Mouse (Mus musculus) forebrain, embryonic 12.5 days (tissue): ENCODE data around the gene Shld2. TPM values are rescaled to one million over a fixed set of nuclear protein-coding genes. Genes with fewer than 3 reads are reported as not detected.

Experiments
- ATAC-seq: fragments of 200-750 bp; cut with Nextera tagmentation; 2 replicates; pipeline ENCODE4 v1.8.0; 2017; ENCODE audit warnings: moderate TSS enrichment; ENCODE audit not compliant: low FRiP score
- H3K27ac ChIP-seq: fragments of 300-500 bp; sonication (generic); 2 replicates; pipeline ENCODE4 v1.5.1; 2016; ENCODE audit warnings: mild to moderate bottlenecking
- H3K27me3 ChIP-seq: fragments of 300-500 bp; sonication (generic); 2 replicates; pipeline ENCODE4 v1.6.1; 2016; ENCODE audit warnings: mild to moderate bottlenecking
- H3K36me3 ChIP-seq: fragments of 300-500 bp; sonication (generic); replicated peaks from 2 replicates; pipeline ENCODE4 v1.6.1; 2016; ENCODE audit warnings: mild to moderate bottlenecking
- H3K4me1 ChIP-seq: fragments of 300-500 bp; sonication (generic); 2 replicates; pipeline ENCODE4 v1.6.1; 2016
- H3K4me2 ChIP-seq: fragments of 300-500 bp; sonication (generic); 2 replicates; pipeline ENCODE4 v1.6.1; 2016; ENCODE audit warnings: mild to moderate bottlenecking, moderate library complexity
- H3K4me3 ChIP-seq: fragments of 300-500 bp; sonication (generic); replicated peaks from 2 replicates; pipeline ENCODE4 v1.5.1; 2016; ENCODE audit warnings: mild to moderate bottlenecking
- H3K9ac ChIP-seq: fragments of 300-500 bp; sonication (generic); 2 replicates; pipeline ENCODE4 v1.6.1; 2016; ENCODE audit warnings: mild to moderate bottlenecking
- H3K9me3 ChIP-seq: fragments of 300-500 bp; sonication (generic); 2 replicates; pipeline ENCODE4 v1.6.1; 2016
- WGBS: fragments of 180-500 bp; shearing (Covaris S2); methylation state at CpG from one replicate; pipeline ENCODE4 v1.1.7; 2016; 5-methylcytosine and 5-hydroxymethylcytosine counted together
- polyA plus RNA-seq: library from polyadenylated mRNA; unstranded; fragments of >200 nt; fragmentation: Nextera tagmentation; extraction: Ambion mirVana; gene quantifications from 2 replicates; pipeline ENCODE4 v1.2.1, GENCODE M21; 2016

Shld2 gene
- 8.7 and 11.0 TPM in 2 replicates for polyA plus RNA-seq

DNA sequence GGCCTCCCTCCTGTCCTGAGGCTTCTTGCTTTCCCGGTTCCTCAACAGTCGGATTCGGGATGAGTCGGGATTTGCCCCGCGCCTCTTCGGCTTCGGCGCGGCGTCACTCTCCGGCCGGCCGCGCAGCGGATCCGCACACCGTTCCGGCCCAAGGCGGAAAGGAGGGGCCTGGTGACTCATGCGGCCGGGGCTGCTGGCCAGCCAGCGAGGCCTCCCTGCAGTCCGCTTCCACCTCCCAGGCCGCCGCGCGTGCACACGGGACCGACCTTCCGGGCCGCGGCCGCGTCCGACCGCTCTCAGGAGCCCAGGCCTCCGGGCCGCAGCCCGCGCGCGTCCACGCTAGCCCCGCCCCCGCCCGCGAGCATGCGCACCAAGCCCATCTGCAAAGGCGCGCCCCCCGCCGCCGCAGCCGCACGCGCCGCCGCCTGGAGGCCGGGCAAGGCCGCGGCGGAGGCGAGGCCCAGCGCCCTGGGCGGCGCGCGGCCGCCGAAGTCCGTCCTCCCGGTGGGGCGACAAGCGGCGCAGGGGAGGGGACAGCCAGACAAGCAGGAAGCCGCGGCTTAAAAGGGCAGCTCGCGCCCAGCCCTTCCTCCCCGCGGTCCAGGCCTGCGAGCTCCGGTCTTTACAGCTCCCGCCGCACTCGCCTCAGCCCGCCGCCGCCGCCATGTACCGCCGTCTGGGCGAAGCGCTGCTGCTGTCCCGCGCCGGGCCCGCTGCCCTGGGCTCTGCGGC lies at the start of gene Shld2, which contains the start of gene Glud1:
TSS of gene Shld2 (minus strand) at position 260 of the 732 bp plus-strand sequence.
TSS of gene Glud1 (plus strand) at position 494 of the 732 bp plus-strand sequence.
- peak within 1 kb of the TSS; percentile 75 for H3K4me2 ChIP-seq
- WGBS, result 0% methylated on average over 82 of the region's 100 CpGs

DNA sequence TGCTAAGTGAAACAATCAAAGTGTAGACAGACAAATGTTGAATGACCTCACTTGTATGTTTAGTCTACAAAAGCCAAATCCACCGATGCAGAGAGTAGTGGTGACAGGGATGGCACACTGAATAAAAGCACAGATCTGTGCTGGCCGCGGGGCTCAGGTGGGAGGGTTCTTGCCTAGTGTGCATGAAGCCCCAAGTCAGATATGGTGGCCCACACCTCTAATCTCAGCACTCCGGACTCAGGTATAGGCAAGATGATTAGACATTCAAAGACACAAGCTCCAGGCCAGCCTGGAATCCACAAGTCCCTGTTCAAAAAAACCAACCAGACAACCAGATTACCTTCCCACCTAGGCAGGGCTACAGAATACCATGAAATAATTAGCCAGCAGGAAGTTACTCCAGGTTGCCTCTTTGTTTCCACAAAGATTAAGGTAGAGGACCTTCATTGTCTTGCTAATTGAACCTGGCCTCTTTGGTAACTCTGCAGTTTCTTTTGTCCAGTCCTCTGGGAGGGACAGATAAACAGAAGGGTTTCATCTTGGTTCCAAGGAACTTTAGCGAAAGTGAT lies 49.5 kb upstream of the Shld2 start:
- WGBS, result 28% methylated on average over 5 of the region's 5 CpGs
- H3K4me3 ChIP-seq, result no peak overlapping the region

More for the DNA sequence above, at the start of gene Shld2, which contains the start of gene Glud1:
- H3K27ac ChIP-seq, result peak within 1 kb of the TSS; percentile 97
- ATAC-seq, result peak; percentile 95
- H3K27me3 ChIP-seq, result no peaks in the 10 kb centered on the region
- no peaks in the 10 kb centered on the region for H3K36me3 ChIP-seq
- peak within 1 kb of the TSS; percentile 97 for H3K9ac ChIP-seq
- peaks cover 30% of the 10 kb centered on the region for H3K4me1 ChIP-seq
- H3K9me3 ChIP-seq, result no peaks in the 10 kb centered on the region
- H3K4me3 ChIP-seq, result peak within 1 kb of the TSS; percentile 91

DNA sequence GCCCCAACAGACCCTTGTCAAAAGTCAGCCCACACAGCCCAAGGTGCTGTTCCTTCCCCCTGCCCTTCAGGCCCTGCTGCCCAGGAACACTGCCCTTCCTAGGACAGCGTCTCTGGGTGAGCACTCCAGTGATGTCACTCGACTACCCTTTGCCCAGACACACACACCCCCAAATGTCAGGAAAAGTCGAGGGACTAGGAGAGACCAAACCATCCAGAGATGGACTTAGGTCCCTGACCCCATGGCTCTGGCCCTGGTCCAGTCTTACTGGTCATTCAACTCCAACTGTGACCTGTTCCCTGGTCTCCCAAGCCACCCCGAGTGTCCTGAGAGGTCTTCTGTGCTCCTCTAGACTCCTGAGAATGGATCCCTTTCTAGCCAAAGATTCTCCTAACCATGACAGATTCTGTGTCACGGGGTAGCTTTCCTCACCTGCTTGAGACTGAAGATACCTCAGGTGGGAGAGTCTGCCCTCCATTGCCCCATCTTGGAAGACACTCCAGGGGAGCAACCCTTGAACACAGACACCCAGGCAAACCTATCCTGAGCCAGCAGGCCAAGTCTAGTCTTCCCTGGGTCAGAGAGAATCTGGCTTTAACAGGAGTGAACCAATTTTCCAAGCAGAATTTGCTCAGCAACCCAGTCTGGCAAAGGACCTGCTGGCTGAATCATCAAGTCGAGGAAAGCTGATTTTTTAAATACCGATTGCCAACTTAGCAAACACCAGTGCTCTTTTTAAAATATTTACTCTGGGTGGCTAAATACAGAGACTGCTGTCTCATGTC lies 47.6 kb upstream of the Shld2 start:
- Histone ChIP-seq H3K9me3 (no peaks in the 10 kb centered on the region), H3K9ac (no peak overlapping the region), H3K4me2 (no peak overlapping the region), H3K27ac (no peak overlapping the region), H3K36me3 (no peaks in the 10 kb centered on the region), H3K27me3 (peaks cover 15% of the 10 kb centered on the region; the same call in 1 of the 2 replicates), H3K4me3 (no peak overlapping the region), H3K4me1 (no peaks in the 10 kb centered on the region)
- 84% methylated on average over 7 of the region's 7 CpGs for WGBS
- no peak for ATAC-seq

More for the DNA sequence above, 49.5 kb upstream of the Shld2 start:
- H3K27me3 ChIP-seq, result peaks cover 20% of the 10 kb centered on the region
- no peak overlapping the region for H3K4me2 ChIP-seq
- no peak overlapping the region for H3K9ac ChIP-seq
- H3K27ac ChIP-seq, result no peak overlapping the region
- no peaks in the 10 kb centered on the region for H3K36me3 ChIP-seq
- peaks cover 7% of the 10 kb centered on the region for H3K4me1 ChIP-seq
- no peak for ATAC-seq
- H3K9me3 ChIP-seq, result no peaks in the 10 kb centered on the region

DNA sequence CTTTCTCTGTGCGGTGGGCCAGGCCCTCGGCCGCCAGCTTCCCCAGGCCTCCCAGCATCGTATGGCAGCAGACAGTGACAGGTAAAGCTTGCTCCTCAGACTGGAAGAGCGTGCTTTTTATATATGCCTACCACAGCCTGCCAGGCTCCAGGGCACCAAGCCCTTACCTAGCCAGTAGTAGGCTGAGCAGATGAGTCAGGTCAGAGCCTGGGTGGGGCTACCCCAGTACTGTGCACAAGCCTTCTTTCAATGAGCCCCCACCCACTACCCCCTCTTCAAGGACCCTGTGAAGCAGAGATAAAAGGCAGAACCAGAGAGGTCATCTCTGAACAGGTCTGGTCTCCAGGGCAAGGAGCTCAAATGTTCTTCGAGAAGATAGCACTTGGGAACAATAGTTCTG lies 45.0 kb upstream of the Shld2 start, which contains the start of gene Fam25c:
TSS of gene Fam25c (minus strand) at position 133 of the 400 bp plus-strand sequence.
- ATAC-seq, result no peak
- Histone ChIP-seq H3K27me3 (0 out of 2 replicates have a peak, but pooled peaks cover 5% of the 10 kb centered on the region), H3K9ac (no peak within 1 kb of the TSS), H3K27ac (no peak within 1 kb of the TSS), H3K36me3 (no peaks in the 10 kb centered on the region), H3K9me3 (no peaks in the 10 kb centered on the region), H3K4me1 (no peaks in the 10 kb centered on the region), H3K4me2 (no peak within 1 kb of the TSS), H3K4me3 (no peak within 1 kb of the TSS)
- WGBS, result 87% methylated on average over 6 of the region's 6 CpGs

DNA sequence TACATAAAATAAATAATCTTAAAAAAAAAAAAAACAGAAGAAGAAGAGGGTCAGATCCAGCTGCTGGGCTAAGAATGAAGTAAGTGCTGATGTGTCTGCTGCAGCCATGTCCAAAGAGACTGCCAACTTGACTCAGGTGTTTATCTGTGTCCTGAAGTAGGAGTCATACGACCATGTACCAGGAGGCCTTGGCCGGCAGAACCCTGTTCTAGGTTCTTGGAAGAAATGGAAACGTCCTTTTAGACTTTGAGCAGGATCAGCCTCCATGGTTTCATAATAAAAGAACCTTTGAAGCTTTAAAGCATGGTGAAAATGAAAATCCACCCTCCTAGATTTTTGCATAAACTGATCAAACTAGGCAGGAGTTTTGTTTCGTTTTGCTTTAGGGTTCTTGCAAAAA lies 44.2 kb upstream of the Shld2 start:
- Histone ChIP-seq H3K4me3 (no peak overlapping the region), H3K4me2 (no peak overlapping the region), H3K9me3 (no peaks in the 10 kb centered on the region), H3K4me1 (no peaks in the 10 kb centered on the region), H3K36me3 (no peaks in the 10 kb centered on the region), H3K27me3 (0 out of 2 replicates have a peak, but pooled peaks cover 5% of the 10 kb centered on the region), H3K9ac (no peak overlapping the region), H3K27ac (no peak overlapping the region)
- no peak for ATAC-seq
- WGBS, result 88% methylated on average over 4 of the region's 4 CpGs

DNA sequence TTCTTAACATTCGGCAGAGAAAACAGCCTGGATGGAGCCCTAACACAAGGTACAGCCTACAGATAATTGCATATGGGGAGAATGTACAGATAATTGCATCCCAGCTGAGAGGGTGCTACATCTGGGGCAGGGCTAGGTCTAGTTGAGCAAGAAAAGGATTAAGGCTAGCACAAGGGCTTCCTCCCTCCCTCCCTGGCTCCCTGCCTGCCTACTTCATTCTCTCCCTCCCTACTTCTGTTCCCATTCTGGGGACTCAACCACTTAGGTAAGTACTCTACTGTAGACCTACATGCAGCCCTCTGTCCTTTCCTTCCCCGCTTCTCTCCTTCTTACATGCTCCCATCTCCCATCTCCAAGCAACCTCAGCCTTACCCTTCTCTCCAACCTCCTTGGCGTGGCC lies 43.0 kb upstream of the Shld2 start:
- no peak for ATAC-seq
- 84% methylated on average over 3 of the region's 3 CpGs for WGBS
- Histone ChIP-seq H3K9ac (no peak overlapping the region), H3K4me1 (no peaks in the 10 kb centered on the region), H3K4me3 (no peak overlapping the region), H3K27ac (no peak overlapping the region), H3K36me3 (no peaks in the 10 kb centered on the region), H3K27me3 (0 out of 2 replicates have a peak, but pooled peaks cover 5% of the 10 kb centered on the region), H3K4me2 (no peak overlapping the region), H3K9me3 (no peaks in the 10 kb centered on the region)

DNA sequence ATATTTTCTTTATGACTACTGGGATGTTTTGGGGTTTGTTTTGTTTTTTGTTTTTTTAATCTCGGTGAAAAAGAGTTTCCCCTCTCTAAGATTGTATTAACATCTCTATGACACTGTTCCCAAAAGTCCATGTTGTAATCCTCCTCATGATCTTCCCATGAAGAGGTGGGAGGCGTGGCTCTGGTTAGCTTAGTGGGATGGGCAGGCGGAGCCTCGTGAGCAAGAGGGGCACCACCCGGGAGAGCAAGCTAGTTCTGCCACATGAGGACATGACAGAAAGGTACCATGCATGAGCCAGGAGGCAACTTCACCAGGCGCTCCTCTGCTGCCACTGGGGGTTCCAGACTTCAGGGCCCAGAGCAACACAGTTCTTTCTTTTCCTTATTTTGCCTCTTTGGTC lies 42.2 kb upstream of the Shld2 start:
- no peak for ATAC-seq
- Histone ChIP-seq H3K9ac (no peak overlapping the region), H3K36me3 (no peaks in the 10 kb centered on the region), H3K27ac (no peak overlapping the region), H3K9me3 (no peaks in the 10 kb centered on the region), H3K4me1 (no peaks in the 10 kb centered on the region), H3K4me3 (no peak overlapping the region), H3K4me2 (no peak overlapping the region), H3K27me3 (0 out of 2 replicates have a peak, but pooled peaks cover under 1% of the 10 kb centered on the region)
- 72% methylated on average over 6 of the region's 6 CpGs for WGBS

DNA sequence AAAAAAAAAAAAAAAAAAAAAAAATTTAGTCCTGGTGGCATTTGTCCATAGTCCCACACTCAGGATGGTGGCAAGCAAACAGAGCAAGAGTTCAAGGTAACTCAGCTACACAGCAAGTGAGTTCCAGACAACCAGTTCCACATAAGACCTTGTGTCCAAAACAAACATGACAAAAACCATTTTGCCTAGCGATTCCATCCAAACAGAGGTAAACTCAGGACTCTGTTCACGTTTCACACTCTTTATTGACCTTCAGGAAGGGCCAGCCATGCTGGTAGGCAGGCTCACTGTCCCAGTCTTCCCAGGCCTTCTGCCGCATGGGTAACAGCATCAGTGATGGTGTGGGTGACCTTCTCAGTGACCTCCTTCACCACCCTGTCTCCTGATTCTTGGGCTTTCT lies 41.4 kb upstream of the Shld2 start:
- no peak for ATAC-seq
- Histone ChIP-seq H3K27me3 (no peaks in the 10 kb centered on the region), H3K9me3 (no peaks in the 10 kb centered on the region), H3K4me3 (no peak overlapping the region), H3K36me3 (no peaks in the 10 kb centered on the region), H3K27ac (no peak overlapping the region), H3K9ac (no peak overlapping the region), H3K4me1 (no peaks in the 10 kb centered on the region), H3K4me2 (no peak overlapping the region)
- WGBS, result 72% methylated on average over 3 of the region's 3 CpGs

DNA sequence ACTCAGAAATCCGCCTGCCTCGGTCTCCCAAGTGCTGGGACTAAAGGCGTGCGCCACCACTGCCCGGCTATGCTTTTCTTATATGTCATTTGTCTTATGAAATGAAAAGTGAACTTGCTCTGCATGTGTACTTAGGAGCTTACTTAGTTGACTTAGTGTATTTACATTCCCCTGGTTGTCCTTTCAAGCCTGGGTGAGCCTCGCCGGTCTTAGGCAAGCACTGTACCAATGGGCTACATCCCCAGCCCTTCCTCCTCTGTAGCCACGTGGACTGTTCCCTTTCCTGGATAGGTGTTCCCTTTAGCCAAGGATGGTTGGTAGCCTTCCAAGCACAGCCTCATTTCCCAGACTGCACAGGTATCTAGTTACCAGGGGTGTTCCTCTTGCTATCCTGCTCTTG lies 38.7 kb upstream of the Shld2 start:
- Histone ChIP-seq H3K36me3 (peaks cover 6% of the 10 kb centered on the region), H3K4me2 (no peak overlapping the region), H3K27me3 (no peaks in the 10 kb centered on the region), H3K4me3 (no peak overlapping the region), H3K4me1 (no peaks in the 10 kb centered on the region), H3K9ac (no peak overlapping the region), H3K27ac (no peak overlapping the region), H3K9me3 (no peaks in the 10 kb centered on the region)
- ATAC-seq, result no peak
- WGBS, result 92% methylated on average over 8 of the region's 8 CpGs

DNA sequence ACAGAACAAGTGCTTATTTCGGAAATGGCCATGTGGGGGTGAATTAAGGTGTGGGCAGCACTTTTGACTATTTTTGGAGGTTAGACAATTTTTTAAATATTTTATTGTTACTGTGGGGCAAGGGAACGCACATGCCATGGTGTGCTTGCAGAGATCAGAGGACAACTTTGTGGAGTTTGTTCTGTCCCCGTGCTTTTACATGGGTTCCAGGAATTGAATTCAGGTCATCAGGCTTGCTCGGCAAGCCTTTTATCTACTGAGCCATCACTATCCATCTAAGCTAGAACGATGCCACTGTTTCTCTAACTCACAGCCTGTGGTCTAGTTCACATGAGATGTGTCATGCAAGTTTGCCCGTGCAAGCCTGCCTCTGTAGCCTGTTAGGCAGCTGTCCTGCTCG lies 38.0 kb upstream of the Shld2 start:
- WGBS, result 87% methylated on average over 7 of the region's 7 CpGs
- Histone ChIP-seq H3K4me3 (no peak overlapping the region), H3K4me1 (no peaks in the 10 kb centered on the region), H3K36me3 (peaks cover 10% of the 10 kb centered on the region), H3K9me3 (no peaks in the 10 kb centered on the region), H3K27ac (no peak overlapping the region), H3K9ac (no peak overlapping the region), H3K27me3 (no peaks in the 10 kb centered on the region), H3K4me2 (no peak overlapping the region)
- ATAC-seq, result no peak

DNA sequence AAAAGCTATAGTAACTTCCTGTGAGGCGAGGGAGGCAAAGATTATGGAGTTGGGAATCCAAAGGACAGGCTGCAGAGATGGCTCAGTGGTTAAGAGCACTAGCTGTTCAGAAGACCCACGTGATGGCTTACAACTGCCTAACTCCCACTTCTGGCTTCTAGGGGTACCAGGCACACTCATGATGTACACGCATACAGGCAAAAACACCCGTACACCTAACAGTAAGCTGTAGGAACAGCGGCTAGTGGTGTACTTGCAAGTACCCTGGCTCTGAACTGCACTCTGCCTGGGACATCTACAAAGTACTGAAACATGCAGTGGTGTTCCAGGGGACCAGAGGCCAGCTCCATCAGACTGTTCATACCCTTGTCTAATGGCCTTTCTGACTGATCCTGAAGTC lies 36.8 kb upstream of the Shld2 start:
- Histone ChIP-seq H3K27ac (no peak overlapping the region), H3K4me2 (no peak overlapping the region), H3K4me3 (no peak overlapping the region), H3K36me3 (peaks cover 23% of the 10 kb centered on the region), H3K9me3 (no peaks in the 10 kb centered on the region), H3K27me3 (no peaks in the 10 kb centered on the region), H3K9ac (no peak overlapping the region), H3K4me1 (no peaks in the 10 kb centered on the region)
- WGBS, result 92% methylated on average over 5 of the region's 5 CpGs
- ATAC-seq, result no peak
